Mouse (Mus musculus) cortical plate, adult 2 months (tissue): ENCODE measurements at regions not wholly inside any gene's neighbourhood (a gene's known extent, or its start where the extent isn't known, plus 50 kb on each side); places are given as distances from the start of the nearest gene placed in this dataset.

Experiments
- H3K27ac ChIP-seq: fragments of 200-500 bp; 2 replicates; pipeline ENCODE4 v1.5.1; 2012; ENCODE audit warnings: low read length, control low read depth, inconsistent platforms; ENCODE audit not compliant: insufficient read depth
- H3K4me1 ChIP-seq: fragments of 200-500 bp; 2 replicates; pipeline ENCODE4 v1.6.1; 2011; ENCODE audit warnings: low read length; ENCODE audit not compliant: control insufficient read depth, insufficient read depth
- H3K4me3 ChIP-seq: fragments of 200-500 bp; 2 replicates; pipeline ENCODE4 v1.5.1; 2011; ENCODE audit warnings: mild to moderate bottlenecking, low read length, control low read depth; ENCODE audit not compliant: insufficient read depth
- CTCF ChIP-seq: fragments of 200-500 bp; IDR thresholded peaks from 2 replicates; pipeline ENCODE4 v1.5.1; 2011; ENCODE audit warnings: mild to moderate bottlenecking, control low read depth, low read length; ENCODE audit not compliant: insufficient read depth; ENCODE audit errors: extremely low read depth
- POLR2A ChIP-seq: fragments of 200-500 bp; IDR thresholded peaks from 2 replicates; pipeline ENCODE4 v1.6.1; 2011; ENCODE audit warnings: mild to moderate bottlenecking, low read length, control low read depth; ENCODE audit not compliant: insufficient read depth; ENCODE audit errors: extremely low read depth

DNA sequence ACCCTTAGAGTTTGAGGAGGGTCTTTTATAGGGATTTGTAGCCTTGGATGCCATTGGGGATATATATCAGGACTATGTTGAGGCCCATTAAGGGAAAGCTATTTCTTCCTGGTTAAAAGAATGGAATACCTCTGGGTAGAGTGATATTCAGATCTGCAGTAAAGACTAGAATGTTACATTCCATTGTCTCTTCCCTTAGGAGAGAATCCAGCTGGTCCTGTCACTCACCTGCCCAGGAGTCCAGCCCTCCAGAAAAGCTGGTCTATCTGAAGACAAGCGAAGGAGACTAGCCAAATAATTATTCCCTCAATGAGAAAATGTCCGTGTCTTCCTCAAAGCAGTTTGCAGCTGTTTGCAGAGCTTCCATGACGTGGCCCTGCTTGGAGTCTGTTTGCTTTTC is 308.3 kb downstream of the Cog6 start:
- Histone ChIP-seq H3K4me3 (no peak overlapping the region), H3K27ac (no peak overlapping the region), H3K4me1 (peaks cover 9% of the 10 kb centered on the region)
- TF ChIP-seq POLR2A (no peak), CTCF (no peak)

GRCm38 (mm10) chr3:52708301-52708700 is 308.7 kb downstream of the Cog6 start:
- H3K27ac ChIP-seq, result no peak overlapping the region
- H3K4me1 ChIP-seq, result peaks cover 10% of the 10 kb centered on the region
- TF ChIP-seq CTCF (no peak), POLR2A (no peak)
- H3K4me3 ChIP-seq, result no peak overlapping the region

DNA sequence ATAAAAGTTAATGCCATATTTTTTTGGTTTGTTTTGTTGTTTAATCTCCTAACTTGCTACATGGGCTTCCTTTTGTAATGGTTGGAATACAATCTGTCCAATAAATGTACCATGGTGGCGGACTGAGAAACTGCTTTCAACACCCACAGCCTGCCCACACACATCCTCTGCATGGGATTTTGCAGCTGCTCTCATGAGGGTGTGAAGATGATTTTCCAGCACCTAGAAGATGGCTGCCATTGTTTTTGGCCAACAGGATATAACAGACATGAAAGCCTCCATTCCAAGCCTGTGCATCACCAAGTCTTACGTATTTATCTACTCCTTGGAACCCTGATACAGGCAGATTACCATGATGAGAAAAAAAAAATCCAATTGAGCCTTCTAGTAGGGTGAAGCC is 310.4 kb downstream of the Cog6 start:
- Histone ChIP-seq H3K4me3 (no peak overlapping the region), H3K27ac (no peak overlapping the region), H3K4me1 (peaks cover 10% of the 10 kb centered on the region)
- TF ChIP-seq POLR2A (no peak), CTCF (no peak)

DNA sequence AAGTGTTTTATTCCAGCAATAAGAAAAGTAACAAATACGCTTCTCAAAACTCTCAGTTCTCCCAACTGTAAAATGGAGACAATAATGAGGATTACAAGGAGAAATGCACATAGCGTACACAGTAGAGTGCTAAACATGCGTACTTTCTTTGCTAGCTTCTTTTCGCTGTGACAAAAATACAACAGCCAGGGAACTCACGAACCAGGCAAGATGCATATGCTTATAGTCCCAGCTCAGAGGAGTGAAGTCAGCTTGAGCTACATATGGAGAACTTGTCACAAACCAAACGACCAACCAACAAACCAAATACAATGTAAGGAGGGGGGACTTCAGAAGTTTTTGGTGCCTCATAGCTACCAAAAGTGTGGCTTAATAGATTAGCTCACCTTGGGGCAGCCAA is 313.3 kb downstream of the Cog6 start:
- TF ChIP-seq POLR2A, result no peak
- TF ChIP-seq CTCF, result no peak
- H3K4me1 ChIP-seq, result peaks cover 10% of the 10 kb centered on the region
- H3K27ac ChIP-seq, result no peak overlapping the region
- no peak overlapping the region for H3K4me3 ChIP-seq

GRCm38 (mm10) chr3:52702962-52703361 is 314.1 kb downstream of the Cog6 start:
- H3K27ac ChIP-seq, result no peak overlapping the region
- peaks cover 10% of the 10 kb centered on the region for H3K4me1 ChIP-seq
- no peak overlapping the region for H3K4me3 ChIP-seq
- TF ChIP-seq CTCF (no peak), POLR2A (no peak)

DNA sequence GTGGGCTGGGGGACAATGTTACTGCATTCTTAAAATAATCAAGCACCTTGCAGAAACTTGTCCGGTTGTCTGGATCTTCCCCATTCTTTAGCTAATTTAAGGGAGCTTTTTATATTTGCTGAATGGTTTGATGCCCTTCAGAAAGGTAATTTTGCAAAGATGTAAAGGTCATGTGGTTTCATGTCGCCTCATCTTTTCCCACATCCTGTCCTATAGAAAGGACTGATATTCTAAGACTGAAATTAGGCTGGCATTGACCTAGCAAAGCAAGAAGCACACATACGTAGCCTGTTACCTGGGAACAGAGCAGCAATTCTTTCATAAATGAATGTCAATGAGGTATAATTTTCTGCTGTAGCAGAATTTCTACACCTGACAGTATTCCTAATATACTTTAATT is 315.4 kb downstream of the Cog6 start:
- no peak for TF ChIP-seq CTCF
- TF ChIP-seq POLR2A, result no peak
- Histone ChIP-seq H3K27ac (no peak overlapping the region), H3K4me3 (no peak overlapping the region), H3K4me1 (peaks cover 9% of the 10 kb centered on the region)

DNA sequence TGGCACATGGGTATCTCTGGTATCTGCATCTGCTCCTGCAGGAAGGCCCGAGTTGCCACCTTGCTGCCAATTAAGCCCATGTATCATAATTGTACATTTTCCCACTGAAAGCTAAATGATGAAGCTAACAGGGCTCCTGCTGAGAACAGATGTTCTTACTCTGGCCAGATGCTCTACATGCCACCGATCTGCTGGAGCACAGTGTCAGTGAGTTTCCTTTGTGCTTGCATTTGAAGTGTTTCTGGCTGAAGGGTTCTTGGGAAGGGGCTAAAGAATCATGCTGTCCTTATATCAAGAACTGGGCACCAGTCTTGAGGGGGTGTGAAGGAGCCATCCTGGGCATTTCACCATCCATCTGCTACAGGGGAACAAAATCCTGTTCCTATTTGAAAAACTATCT is 323.2 kb downstream of the Cog6 start:
- TF ChIP-seq POLR2A, result no peak
- TF ChIP-seq CTCF, result no peak
- Histone ChIP-seq H3K27ac (no peak overlapping the region), H3K4me3 (no peak overlapping the region), H3K4me1 (no peaks in the 10 kb centered on the region; the same call in 1 of the 2 replicates)

GRCm38 (mm10) chr3:52685434-52686181 is 331.4 kb downstream of the Cog6 start:
- H3K4me1 ChIP-seq, result peaks cover 3% of the 10 kb centered on the region
- no peak overlapping the region for H3K27ac ChIP-seq
- no peak overlapping the region for H3K4me3 ChIP-seq
- no peak for TF ChIP-seq POLR2A
- no peak for TF ChIP-seq CTCF

DNA sequence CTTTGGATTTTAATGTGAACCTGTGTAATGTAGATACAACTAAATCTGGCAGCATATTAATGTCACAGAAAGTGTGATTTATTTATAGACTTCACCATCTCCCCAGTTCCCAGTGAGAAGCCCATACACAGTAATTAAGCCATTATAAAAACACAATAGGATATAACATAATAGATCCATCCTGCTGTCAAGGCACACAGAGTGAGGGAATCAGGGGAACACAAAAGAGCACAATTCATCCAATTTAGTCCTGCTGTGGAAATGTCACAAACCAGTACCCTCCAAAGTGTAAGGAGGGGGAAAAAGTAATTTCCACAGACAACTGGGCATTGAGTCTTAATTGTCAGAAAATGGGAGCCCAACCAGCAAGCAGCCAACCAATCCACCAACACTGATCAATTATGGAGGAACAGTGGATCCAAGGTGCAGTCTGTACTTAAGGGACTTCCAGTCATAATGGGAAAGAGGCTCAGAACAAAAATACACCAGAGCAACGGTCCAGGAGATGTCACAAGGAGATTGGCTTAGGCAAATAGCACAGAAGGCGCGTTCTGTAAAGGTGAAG is 336.1 kb downstream of the Cog6 start:
- no peak overlapping the region for H3K4me3 ChIP-seq
- TF ChIP-seq CTCF (no peak), POLR2A (no peak)
- no peak overlapping the region for H3K27ac ChIP-seq
- H3K4me1 ChIP-seq, result peaks cover under 1% of the 10 kb centered on the region; the same call in 1 of the 2 replicates

DNA sequence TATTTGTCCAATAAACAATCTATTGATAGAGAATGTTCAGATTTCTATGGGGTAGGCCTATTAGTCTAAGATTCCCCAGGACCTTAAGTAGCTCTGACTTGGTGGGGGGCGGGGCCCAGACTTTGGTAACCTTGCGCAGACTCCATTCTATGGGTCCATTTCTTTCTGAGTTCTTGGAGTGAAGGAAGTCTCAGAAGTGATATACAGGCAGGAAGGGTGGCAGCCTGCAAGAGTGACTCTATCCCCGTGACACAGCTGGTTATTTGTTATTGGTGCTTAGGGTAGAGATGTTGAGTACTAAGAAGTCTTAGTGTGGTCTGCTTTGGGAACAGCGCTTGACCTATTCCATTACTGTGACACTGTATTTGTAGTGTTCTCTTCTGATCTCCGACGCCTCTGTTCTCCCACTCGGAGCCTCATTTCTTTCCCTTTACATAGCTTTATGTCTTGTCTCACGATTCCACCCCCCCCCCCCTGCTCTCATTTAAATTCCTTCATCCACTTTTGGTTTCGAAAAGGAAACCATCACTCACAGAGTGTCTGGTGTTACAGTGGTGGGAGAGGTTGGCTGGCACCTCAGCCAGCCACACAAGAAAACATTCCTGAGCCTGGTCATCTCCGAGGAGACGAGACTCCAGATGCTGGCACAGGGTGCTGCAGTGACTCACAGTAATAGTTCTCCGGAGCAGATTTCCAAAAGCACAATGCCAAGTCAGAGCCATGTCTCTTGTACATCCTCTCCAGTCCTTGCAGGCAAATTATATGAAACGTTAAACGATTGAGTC is 340.0 kb downstream of the Cog6 start:
- H3K4me3 ChIP-seq, result no peak overlapping the region
- H3K27ac ChIP-seq, result no peak overlapping the region
- no peak for TF ChIP-seq POLR2A
- TF ChIP-seq CTCF, result no peak
- H3K4me1 ChIP-seq, result peaks cover 2% of the 10 kb centered on the region; the same call in 1 of the 2 replicates
